Mouse (Mus musculus) hindbrain, embryonic 15.5 days (tissue): ENCODE results near the gene Dcakd. TPM values are rescaled to one million over a fixed set of nuclear protein-coding genes. Genes with fewer than 3 reads are reported as not detected.

Experiments used
- ATAC-seq: fragments of 200-750 bp; cut with Nextera tagmentation; 2 replicates; pipeline ENCODE4 v1.8.0; 2017; ENCODE audit warnings: low read depth, moderate number of reproducible peaks, moderate TSS enrichment; ENCODE audit not compliant: low FRiP score
- H3K27ac ChIP-seq: fragments of 300-500 bp; sonication (generic); replicated peaks from 2 replicates; pipeline ENCODE4 v1.5.1; 2015; ENCODE audit warnings: mild to moderate bottlenecking, inconsistent platforms
- H3K27me3 ChIP-seq: fragments of 300-500 bp; sonication (generic); 2 replicates; pipeline ENCODE4 v1.6.1; 2015; ENCODE audit warnings: control low read depth, inconsistent platforms
- H3K36me3 ChIP-seq: fragments of 300-500 bp; sonication (generic); 2 replicates; pipeline ENCODE4 v1.6.1; 2015; ENCODE audit warnings: control low read depth, inconsistent platforms
- H3K4me1 ChIP-seq: fragments of 300-500 bp; sonication (generic); replicated peaks from 2 replicates; pipeline ENCODE4 v1.6.1; 2015; ENCODE audit warnings: control low read depth, inconsistent platforms
- H3K4me2 ChIP-seq: fragments of 300-500 bp; sonication (generic); 2 replicates; pipeline ENCODE4 v1.6.1; 2015; ENCODE audit warnings: moderate library complexity, mild to moderate bottlenecking, inconsistent platforms
- H3K4me3 ChIP-seq: fragments of 300-500 bp; sonication (generic); 2 replicates; pipeline ENCODE4 v1.5.1; 2015; ENCODE audit warnings: mild to moderate bottlenecking, inconsistent platforms
- H3K9ac ChIP-seq: fragments of 300-500 bp; sonication (generic); 2 replicates; pipeline ENCODE4 v1.6.1; 2015; ENCODE audit warnings: inconsistent platforms
- H3K9me3 ChIP-seq: fragments of 300-500 bp; sonication (generic); 2 replicates; pipeline ENCODE4 v1.6.1; 2016; ENCODE audit warnings: control low read depth, inconsistent platforms
- WGBS: fragments of 180-500 bp; shearing (Covaris S2); methylation state at CpG from one replicate; pipeline ENCODE4 v1.1.7; 2015; 5-methylcytosine and 5-hydroxymethylcytosine counted together
- polyA plus RNA-seq: library from polyadenylated mRNA; unstranded; fragments of >200 nt; fragmentation: Nextera tagmentation; extraction: Ambion mirVana; gene quantifications from 2 replicates; pipeline ENCODE4 v1.2.1, GENCODE M21; 2015

The Dcakd gene
- polyA plus RNA-seq, 1 experiment from 2014 or later: 194 TPM

DNA sequence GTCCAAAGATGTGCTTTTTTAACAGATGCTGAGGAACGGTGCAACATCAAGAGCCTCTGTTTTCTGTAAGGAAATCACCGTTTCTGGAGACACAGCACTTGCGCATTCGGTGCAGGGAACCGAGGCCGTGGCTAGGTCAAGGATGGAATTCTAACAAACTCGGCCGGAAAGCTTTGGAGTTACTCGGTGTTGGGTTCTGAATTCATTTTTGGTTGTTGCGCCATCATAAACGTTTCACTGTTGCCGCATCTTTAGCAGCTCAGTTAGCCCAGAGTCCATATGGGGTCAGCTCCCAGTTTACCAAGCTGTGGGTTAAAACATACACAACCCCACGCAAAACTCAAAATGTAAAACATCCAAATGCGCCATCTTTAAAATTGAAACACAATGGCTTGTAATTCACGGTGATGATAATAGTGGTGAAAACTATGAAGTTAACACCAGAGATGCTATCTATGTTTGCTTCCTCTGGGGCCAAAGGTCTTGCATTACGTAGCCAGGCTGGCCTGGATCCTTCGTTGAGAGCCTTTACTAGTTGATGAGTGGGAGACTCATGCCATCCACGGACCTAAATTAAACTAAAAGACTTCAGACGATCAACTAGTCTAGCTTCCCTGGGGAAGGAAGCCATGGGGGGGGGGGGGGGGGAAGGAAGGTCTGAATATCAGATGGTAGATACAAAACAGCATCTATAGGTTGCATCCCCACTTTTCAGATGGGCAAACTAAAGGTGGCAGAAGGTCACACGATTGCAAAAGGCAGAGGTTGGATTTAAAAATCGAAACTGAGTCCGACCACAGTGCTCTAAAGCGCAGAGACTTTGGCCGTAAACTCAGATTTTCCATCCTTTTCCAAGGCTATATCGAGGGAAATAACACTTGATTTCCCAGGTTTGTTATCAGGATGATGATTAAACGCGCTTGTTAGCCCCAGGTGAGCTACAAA, 12.0 kb downstream of the Dcakd start:
- Histone ChIP-seq H3K9ac (peak overlapping the region; percentile 87), H3K4me1 (peaks cover 18% of the 10 kb centered on the region), H3K27me3 (no peaks in the 10 kb centered on the region), H3K27ac (peak overlapping the region; percentile 93), H3K9me3 (no peaks in the 10 kb centered on the region), H3K36me3 (peaks cover 7% of the 10 kb centered on the region; the same call in 1 of the 2 replicates), H3K4me2 (peak overlapping the region; percentile 71), H3K4me3 (peak overlapping the region; percentile 92)
- ATAC-seq: no peak
- 47% methylated on average over 27 of the region's 27 CpGs for WGBS

DNA sequence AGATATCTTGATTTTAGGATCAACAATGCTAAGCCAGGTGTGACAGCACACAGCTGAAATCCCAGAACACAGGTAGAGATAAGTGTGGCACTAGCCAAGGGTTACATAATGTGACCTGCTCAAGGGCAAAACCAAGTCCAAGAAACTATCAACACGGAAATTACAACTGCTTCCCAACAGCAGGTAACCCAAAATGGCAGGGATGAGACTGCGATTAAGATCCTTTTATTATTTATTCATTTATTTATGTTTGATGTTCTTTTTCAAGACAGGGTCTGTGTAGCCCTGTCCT, 17.0 kb downstream of the Dcakd start:
- no peak for ATAC-seq
- peaks cover 31% of the 10 kb centered on the region for H3K4me1 ChIP-seq
- H3K4me3 ChIP-seq: no peak overlapping the region
- H3K4me2 ChIP-seq: no peak overlapping the region
- no peaks in the 10 kb centered on the region for H3K27me3 ChIP-seq
- H3K9ac ChIP-seq: no peak overlapping the region
- H3K27ac ChIP-seq: no peak overlapping the region
- no peaks in the 10 kb centered on the region for H3K9me3 ChIP-seq
- 90% methylated on average over 2 of the region's 2 CpGs for WGBS
- peaks cover 7% of the 10 kb centered on the region; the same call in 1 of the 2 replicates for H3K36me3 ChIP-seq

DNA sequence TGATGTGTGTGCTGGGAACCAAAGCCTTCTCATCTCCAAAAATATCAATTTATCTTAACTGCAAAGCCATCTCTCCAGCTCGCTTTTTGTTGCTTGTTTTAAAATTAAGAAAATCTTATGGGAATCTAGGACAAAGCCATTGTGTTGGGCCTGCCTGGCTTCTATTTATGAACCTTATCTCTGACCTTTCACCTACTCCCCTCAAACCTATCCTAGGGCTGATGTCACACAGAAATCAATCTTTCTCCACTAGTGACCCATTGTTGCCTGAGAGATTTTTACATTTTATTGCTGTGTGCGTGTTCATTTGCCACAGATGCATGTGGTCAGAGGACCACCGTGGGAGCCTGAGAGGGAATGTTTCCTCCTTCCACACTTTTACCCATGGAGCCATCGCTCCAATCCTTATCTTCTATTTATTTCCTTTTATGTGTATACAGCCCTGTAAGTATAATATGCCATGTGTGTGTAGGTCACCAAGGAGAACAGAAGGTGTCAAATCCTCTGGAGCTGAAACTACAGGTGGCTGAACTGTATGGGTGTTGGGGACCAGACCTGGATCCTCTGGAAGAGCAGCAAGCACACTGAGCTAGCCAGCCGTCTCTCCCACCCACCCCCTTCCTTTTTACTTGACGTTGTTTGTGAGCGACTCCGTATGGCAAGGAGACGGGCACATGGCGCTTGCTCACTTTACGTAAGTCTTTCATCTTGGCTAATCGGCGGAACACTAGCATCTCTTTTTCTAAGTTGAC, 17.5 kb downstream of the Dcakd start:
- H3K4me2 ChIP-seq: no peak overlapping the region
- H3K9me3 ChIP-seq: no peaks in the 10 kb centered on the region
- no peak overlapping the region for H3K9ac ChIP-seq
- H3K36me3 ChIP-seq: peaks cover 7% of the 10 kb centered on the region; the same call in 1 of the 2 replicates
- no peaks in the 10 kb centered on the region for H3K27me3 ChIP-seq
- no peak for ATAC-seq
- WGBS: 87% methylated on average over 13 of the region's 13 CpGs
- peaks cover 26% of the 10 kb centered on the region for H3K4me1 ChIP-seq
- H3K27ac ChIP-seq: no peak overlapping the region
- no peak overlapping the region for H3K4me3 ChIP-seq

DNA sequence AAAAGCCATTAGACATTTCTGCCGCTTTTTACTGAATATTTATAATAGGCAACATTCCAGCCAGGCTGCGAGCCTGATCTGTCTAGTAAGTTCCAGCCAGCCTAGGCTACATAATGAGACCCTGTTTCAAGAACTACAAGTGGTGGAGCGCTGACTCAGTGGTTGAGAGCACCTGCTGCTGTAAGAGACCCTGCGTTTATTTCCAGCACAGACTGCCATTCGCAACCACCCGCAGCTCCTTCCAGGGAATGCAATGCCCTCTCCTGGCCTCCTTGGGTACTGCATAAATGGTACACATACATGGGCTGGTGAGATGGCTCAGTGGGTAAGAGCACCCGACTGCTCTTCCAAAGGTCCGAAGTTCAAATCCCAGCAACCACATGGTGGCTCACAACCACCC, 18.9 kb downstream of the Dcakd start:
- no peak for ATAC-seq
- no peaks in the 10 kb centered on the region for H3K9me3 ChIP-seq
- H3K4me3 ChIP-seq: no peak overlapping the region
- no peaks in the 10 kb centered on the region for H3K27me3 ChIP-seq
- no peak overlapping the region for H3K4me2 ChIP-seq
- WGBS: 93% methylated on average over 8 of the region's 8 CpGs
- H3K4me1 ChIP-seq: peaks cover 14% of the 10 kb centered on the region
- peaks cover 7% of the 10 kb centered on the region; the same call in 1 of the 2 replicates for H3K36me3 ChIP-seq
- no peak overlapping the region for H3K27ac ChIP-seq
- no peak overlapping the region for H3K9ac ChIP-seq

DNA sequence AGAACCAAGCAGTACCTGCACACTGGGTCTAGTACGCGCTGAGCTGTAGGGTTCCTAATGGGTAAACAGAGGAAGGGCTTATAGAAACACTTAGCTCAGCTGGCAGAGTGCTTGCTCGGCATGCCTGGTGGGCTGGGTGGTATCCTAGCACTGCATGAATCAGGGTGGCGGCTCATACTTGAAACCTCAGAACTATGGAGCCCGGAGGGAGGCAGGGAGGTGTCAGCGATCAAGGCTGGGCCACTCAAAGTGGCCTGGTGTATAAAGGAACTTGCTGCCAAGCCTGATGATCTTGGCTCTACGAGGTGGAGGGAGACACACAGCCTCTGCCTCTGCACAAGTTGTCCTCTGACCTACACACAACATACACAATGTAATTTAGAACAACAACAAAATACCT, 19.6 kb downstream of the Dcakd start:
- WGBS: 85% methylated on average over 7 of the region's 7 CpGs
- Histone ChIP-seq H3K4me2 (no peak overlapping the region), H3K27me3 (no peaks in the 10 kb centered on the region), H3K36me3 (peaks cover 7% of the 10 kb centered on the region; the same call in 1 of the 2 replicates), H3K4me3 (no peak overlapping the region), H3K4me1 (peaks cover 16% of the 10 kb centered on the region), H3K9me3 (no peaks in the 10 kb centered on the region), H3K9ac (no peak overlapping the region), H3K27ac (no peak overlapping the region)
- no peak for ATAC-seq

DNA sequence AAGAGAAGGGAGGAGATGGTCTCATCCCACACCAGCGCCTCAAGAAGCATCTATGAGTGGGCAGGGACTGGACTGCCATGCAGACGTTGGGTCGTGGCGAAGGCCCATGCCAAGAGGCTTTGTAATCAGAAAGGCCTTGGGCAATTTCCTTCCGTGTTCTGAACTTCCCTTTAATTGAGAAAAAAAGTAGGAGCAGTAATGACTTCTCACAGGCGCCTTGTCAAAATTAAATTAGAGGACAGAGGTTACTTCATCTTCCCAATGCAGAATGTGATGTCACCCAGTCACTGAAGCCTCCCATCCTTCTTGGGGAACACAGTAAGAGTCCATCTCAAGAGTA, 21.2 kb downstream of the Dcakd start:
- no peak for ATAC-seq
- Histone ChIP-seq H3K9ac (no peak overlapping the region), H3K4me3 (no peak overlapping the region), H3K27me3 (no peaks in the 10 kb centered on the region), H3K4me2 (no peak overlapping the region), H3K9me3 (no peaks in the 10 kb centered on the region), H3K4me1 (peaks cover 22% of the 10 kb centered on the region), H3K36me3 (no peaks in the 10 kb centered on the region), H3K27ac (no peak overlapping the region)
- 82% methylated on average over 6 of the region's 6 CpGs for WGBS

DNA sequence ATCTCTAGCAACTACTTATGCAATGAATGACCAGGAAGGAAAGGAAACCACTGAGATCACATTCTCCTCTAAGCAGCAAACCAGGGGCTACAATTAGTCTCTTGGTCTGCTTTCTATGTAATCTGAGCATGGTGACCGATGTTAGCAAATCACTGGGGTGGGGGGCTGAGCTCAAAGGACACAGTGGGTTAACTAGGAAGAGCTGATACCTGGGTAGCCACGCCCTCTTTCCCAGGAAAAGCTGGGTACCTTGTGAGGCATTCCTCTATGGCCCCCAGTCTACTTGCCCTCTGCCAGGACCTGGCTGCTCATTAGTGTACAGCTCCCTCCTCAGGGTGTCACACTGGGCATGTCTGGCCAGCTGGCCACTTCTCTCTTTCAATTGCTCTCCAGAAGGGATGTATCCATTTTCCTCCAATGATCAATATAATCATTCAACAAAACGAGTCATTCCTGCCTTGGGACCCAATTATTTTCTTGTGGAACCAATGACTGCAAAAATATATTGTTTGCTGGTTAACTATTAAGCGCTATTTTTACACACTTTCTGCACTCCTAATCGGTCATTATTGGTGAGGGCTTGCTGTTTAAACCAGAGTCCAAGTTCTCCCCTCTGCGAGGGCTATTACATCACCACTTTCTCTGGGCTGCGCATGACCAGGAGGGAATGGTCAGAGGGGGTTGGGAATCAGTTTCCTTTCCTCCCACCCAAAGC, 21.7 kb downstream of the Dcakd start:
- H3K9ac ChIP-seq: no peak overlapping the region
- peaks cover 22% of the 10 kb centered on the region for H3K4me1 ChIP-seq
- H3K27ac ChIP-seq: no peak overlapping the region
- 92% methylated on average over 7 of the region's 7 CpGs for WGBS
- no peaks in the 10 kb centered on the region for H3K36me3 ChIP-seq
- ATAC-seq: no peak
- no peak overlapping the region for H3K4me3 ChIP-seq
- H3K9me3 ChIP-seq: no peaks in the 10 kb centered on the region
- no peaks in the 10 kb centered on the region for H3K27me3 ChIP-seq
- H3K4me2 ChIP-seq: no peak overlapping the region

DNA sequence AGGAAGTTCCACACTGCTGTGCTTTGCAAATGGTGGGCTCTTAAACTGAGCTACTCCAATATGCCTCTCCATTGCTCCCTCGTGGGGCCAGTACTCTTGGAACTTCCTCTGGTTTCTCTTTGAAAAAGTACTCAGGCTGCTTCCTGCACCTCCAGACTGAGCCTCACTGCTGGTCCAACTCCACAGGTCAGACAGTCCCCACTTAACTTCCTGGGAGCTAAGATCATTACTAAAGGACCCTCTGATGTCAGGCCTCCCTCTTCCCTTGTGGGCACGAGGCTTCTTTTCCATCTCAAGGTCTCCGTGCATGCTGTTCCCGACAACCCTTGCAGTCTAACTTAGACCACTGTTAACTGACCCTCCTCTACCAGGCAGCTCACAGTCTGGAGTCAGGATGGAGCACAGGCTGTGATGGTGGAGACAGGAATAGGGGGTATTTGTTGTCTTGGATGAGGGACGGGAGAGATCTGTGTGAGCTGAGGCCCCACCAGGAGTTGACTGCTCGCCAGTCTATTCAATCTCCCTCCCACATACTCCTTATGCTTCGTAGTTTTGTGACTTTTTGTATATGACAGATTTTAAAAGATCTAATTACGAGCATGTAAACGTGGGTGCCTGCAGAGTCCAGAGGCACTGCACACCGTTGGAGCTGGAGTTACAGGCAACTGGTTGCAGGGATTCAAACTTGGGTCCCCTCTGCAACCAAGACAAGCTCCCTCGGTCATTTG, 22.7 kb downstream of the Dcakd start:
- H3K4me3 ChIP-seq: no peak overlapping the region
- peaks cover 22% of the 10 kb centered on the region for H3K4me1 ChIP-seq
- ATAC-seq: no peak

DNA sequence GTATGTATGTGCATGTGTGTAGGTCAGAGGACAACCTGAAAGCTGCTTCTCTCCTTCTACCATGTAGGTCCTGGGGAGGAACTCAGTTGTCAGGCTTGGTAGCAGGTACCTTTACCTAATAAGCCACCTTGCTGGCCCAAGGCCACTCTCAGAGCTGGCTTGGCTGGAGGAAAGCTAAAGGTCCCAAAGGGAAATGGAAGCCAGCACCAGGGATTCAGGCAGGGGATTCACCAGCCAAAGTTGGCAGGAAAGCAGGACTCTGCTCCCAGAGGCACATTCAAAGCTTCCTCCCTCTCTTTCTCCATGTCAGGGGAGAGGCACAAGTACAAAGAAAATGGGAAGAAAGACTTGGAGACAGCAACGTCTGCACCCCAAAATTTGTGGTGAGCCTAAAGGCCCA, 23.3 kb downstream of the Dcakd start:
- Histone ChIP-seq H3K9ac (no peak overlapping the region), H3K4me2 (no peak overlapping the region), H3K9me3 (no peaks in the 10 kb centered on the region), H3K4me1 (peaks cover 28% of the 10 kb centered on the region), H3K4me3 (no peak overlapping the region), H3K27ac (no peak overlapping the region), H3K36me3 (no peaks in the 10 kb centered on the region; the same call in 1 of the 2 replicates), H3K27me3 (no peaks in the 10 kb centered on the region)
- ATAC-seq: no peak
- 90% methylated on average over 1 of the region's 1 CpGs for WGBS

More for the DNA sequence above, 22.7 kb downstream of the Dcakd start:
- H3K4me2 ChIP-seq: no peak overlapping the region
- no peak overlapping the region for H3K9ac ChIP-seq
- no peaks in the 10 kb centered on the region for H3K9me3 ChIP-seq
- H3K27ac ChIP-seq: no peak overlapping the region
- 87% methylated on average over 11 of the region's 11 CpGs for WGBS
- H3K36me3 ChIP-seq: no peaks in the 10 kb centered on the region
- no peaks in the 10 kb centered on the region for H3K27me3 ChIP-seq

DNA sequence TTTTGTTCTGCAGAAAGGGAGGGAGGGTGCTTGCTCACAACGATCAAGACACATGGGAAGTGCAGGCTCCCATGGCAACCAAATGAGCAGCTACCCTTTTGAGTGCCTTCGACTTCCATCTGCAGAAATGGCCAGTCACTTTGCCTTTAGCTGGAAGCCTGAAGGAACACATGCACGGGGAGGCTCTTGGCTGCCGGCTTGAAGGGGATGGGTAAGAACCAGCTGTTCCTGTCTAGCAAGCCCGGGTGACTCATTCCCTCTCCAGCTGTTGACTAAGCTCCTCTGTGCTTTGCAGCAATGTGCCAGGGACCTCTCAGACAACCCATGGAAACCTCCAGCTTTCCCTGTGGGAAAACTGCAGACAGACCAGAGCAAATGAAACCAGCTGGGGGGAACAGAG, 24.9 kb downstream of the Dcakd start:
- no peak for ATAC-seq
- peak overlapping the region; percentile 55 for H3K27ac ChIP-seq
- WGBS: 35% methylated on average over 5 of the region's 5 CpGs

DNA sequence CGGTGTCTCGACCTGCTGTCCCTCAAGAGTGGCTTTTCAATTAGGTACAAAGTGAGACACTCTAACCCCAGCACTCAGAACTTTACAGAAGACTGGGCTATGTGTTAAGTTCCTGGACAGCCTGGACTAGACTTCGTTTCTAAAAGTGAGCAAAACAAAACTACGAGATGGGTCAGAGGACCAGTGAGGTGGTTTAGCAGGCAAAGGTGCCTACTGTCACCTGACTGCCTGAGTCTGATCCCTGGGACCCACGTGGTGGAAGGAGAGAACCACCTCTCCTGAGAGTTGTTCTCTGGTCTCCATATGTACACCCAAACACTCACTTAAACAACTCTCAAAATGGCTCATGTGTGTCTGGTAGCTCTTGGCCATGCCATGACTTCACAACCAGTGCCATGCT, 27.1 kb downstream of the Dcakd start:
- 86% methylated on average over 5 of the region's 5 CpGs for WGBS
- Histone ChIP-seq H3K9ac (no peak overlapping the region), H3K27me3 (no peaks in the 10 kb centered on the region), H3K27ac (no peak overlapping the region), H3K9me3 (no peaks in the 10 kb centered on the region), H3K4me3 (no peak overlapping the region), H3K4me2 (no peak overlapping the region), H3K36me3 (peaks cover 29% of the 10 kb centered on the region), H3K4me1 (peaks cover 23% of the 10 kb centered on the region)
- ATAC-seq: no peak

More for the DNA sequence above, 24.9 kb downstream of the Dcakd start:
- Histone ChIP-seq H3K36me3 (peaks cover 8% of the 10 kb centered on the region), H3K9ac (no peak overlapping the region), H3K9me3 (no peaks in the 10 kb centered on the region), H3K4me1 (peaks cover 29% of the 10 kb centered on the region), H3K4me3 (no peak overlapping the region), H3K27me3 (no peaks in the 10 kb centered on the region), H3K4me2 (no peak overlapping the region)
